ENCODE assay signal across 12 mouse cellular contexts in genomic region chr15:7578439-7578838, GRCm38 (mm10).
"Had no signal": no experiment of that assay in that cellular context is flagged by ENCODE, and none has a peak within 500 bp of the region (broad histone marks: within the 10 kb centered on the region; RNA-seq: fewer than 3 reads in every experiment).

No protein-coding gene starts in this region.

- H3K4me2 ChIP-seq: liver, embryonic 13.5 days; lung, embryonic 14.5 days; midbrain, embryonic 11.5 days had no signal

- H3K4me3 ChIP-seq: layer of hippocampus, adult 2 months; liver, embryonic 13.5 days had no signal

- H3K36me3 ChIP-seq: liver, embryonic 13.5 days had no signal

- H3K27ac ChIP-seq: layer of hippocampus, adult 2 months; liver, embryonic 13.5 days; macrophage had no signal

- H3K9me3 ChIP-seq: liver, embryonic 13.5 days had no signal

- DNase-seq: kidney, adult 11 months; kidney, adult 8-10 months; layer of hippocampus, adult 9-11 months; liver, embryonic 13.5 days; lung, embryonic 14.5 days; midbrain, embryonic 14.5 days; thymus, adult 18-20 months; thymus, postnatal 36 days had no signal

- H3K4me1 ChIP-seq: liver, embryonic 13.5 days had no signal

- H3K27me3 ChIP-seq: liver, embryonic 13.5 days had no signal

- H3K9ac ChIP-seq: liver, embryonic 13.5 days; lung, embryonic 14.5 days had no signal

- ATAC-seq: lung, postnatal 0 days had no signal
